ENCODE assay signal across 27 mouse cellular contexts in the genomic region with DNA sequence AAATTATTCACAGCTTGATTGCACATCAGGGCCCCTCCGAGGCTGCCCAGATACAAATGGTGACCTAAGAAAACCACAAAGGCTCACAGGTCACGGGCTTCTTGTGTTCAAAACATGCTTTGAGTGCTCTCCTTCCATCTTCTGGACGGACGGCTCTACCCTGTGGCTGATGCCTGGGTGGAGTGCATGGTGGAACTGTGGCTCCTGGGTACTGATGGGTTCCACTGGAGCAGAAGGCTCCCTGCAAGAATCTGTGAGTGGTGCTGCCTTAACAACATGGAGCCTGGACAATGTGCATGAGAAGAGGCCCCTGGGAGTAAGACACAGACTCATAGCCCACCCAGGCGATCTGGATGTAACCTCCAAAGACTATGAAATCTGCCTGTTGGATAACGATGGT. TPM values are rescaled to one million over a fixed set of nuclear protein-coding genes. Genes with fewer than 3 reads are reported as not detected.
"Had no signal": no experiment of that assay in that cellular context is flagged by ENCODE, and none has a peak within 500 bp of the region (broad histone marks: within the 10 kb centered on the region; RNA-seq: fewer than 3 reads in every experiment).

No protein-coding gene starts in this region.

- H3K4me1 ChIP-seq: forebrain, embryonic 10.5 days; forebrain, embryonic 12.5 days; forebrain, embryonic 13.5 days; forebrain, embryonic 15.5 days had no signal

- H3K27me3 ChIP-seq: embryonic facial prominence, embryonic 12.5 days; embryonic facial prominence, embryonic 13.5 days; embryonic facial prominence, embryonic 15.5 days; forebrain, embryonic 12.5 days; forebrain, embryonic 13.5 days; forebrain, embryonic 15.5 days had no signal

- H3K9me3 ChIP-seq: embryonic facial prominence, embryonic 10.5 days; embryonic facial prominence, embryonic 12.5 days; embryonic facial prominence, embryonic 13.5 days; embryonic facial prominence, embryonic 15.5 days; forebrain, embryonic 10.5 days; forebrain, embryonic 12.5 days; forebrain, embryonic 13.5 days; forebrain, embryonic 15.5 days had no signal

- H3K4me2 ChIP-seq: embryonic facial prominence, embryonic 12.5 days; embryonic facial prominence, embryonic 13.5 days; embryonic facial prominence, embryonic 15.5 days; forebrain, embryonic 12.5 days; forebrain, embryonic 13.5 days; forebrain, embryonic 15.5 days; heart, embryonic 11.5 days had no signal

- H3K4me3 ChIP-seq: embryonic facial prominence, embryonic 10.5 days; embryonic facial prominence, embryonic 12.5 days; embryonic facial prominence, embryonic 13.5 days; embryonic facial prominence, embryonic 15.5 days; erythroblast, embryonic 14.5 days; forebrain, embryonic 10.5 days; forebrain, embryonic 12.5 days; forebrain, embryonic 13.5 days; forebrain, embryonic 15.5 days; gastrocnemius, adult 2 months; heart, adult 2 months had no signal

- H3K9ac ChIP-seq: embryonic facial prominence, embryonic 12.5 days; embryonic facial prominence, embryonic 13.5 days; embryonic facial prominence, embryonic 15.5 days; forebrain, embryonic 12.5 days; forebrain, embryonic 13.5 days; forebrain, embryonic 15.5 days; forebrain, postnatal 0 days had no signal

- DNase-seq: cerebellum, adult 8-10 months; cerebellum, adult 9-10 months; cerebellum, adult 9-11 months; cerebellum, postnatal 10 days; cerebellum, postnatal 14 days; cerebellum, postnatal 25 days; cerebellum, postnatal 36 days; forebrain, postnatal 0 days; gastrocnemius, adult 2 months; gastrocnemius, postnatal 10 days; gastrocnemius, postnatal 14 days; gastrocnemius, postnatal 25 days; gastrocnemius, postnatal 36 days; heart, adult 18-20 months; heart, adult 2 months had no signal

- H3K27ac ChIP-seq: embryonic facial prominence, embryonic 10.5 days; embryonic facial prominence, embryonic 12.5 days; embryonic facial prominence, embryonic 13.5 days; embryonic facial prominence, embryonic 15.5 days; forebrain, embryonic 10.5 days; forebrain, embryonic 12.5 days; forebrain, embryonic 13.5 days; forebrain, embryonic 15.5 days; gastrocnemius, adult 2 months; heart, adult 2 months had no signal

- H3K36me3 ChIP-seq: embryonic facial prominence, embryonic 10.5 days; embryonic facial prominence, embryonic 12.5 days; embryonic facial prominence, embryonic 13.5 days; embryonic facial prominence, embryonic 15.5 days; forebrain, embryonic 10.5 days; forebrain, embryonic 12.5 days; forebrain, embryonic 15.5 days had no signal

RNA-seq across cellular contexts. Expression of gene Hsf2bp, which starts 59.6 kb away (rescaled TPM):
- total RNA-seq: common myeloid progenitor, adult 5-6 weeks; granulocyte monocyte progenitor cell, adult 5-6 weeks had no signal
- polyA plus RNA-seq: erythroblast, embryonic 14.5 days had no signal
